Mouse (Mus musculus) embryonic facial prominence, embryonic 12.5 days (tissue): Measurements from ENCODE around the gene Matn1. TPM values are rescaled to one million over a fixed set of nuclear protein-coding genes. Genes with fewer than 3 reads are reported as not detected.

Experiments used
- ATAC-seq: fragments of 200-750 bp; cut with Nextera tagmentation; 2 replicates; pipeline ENCODE4 v1.8.0; 2017; ENCODE audit not compliant: insufficient number of reproducible peaks, insufficient read depth, low FRiP score, low TSS enrichment
- H3K27ac ChIP-seq: fragments of 300-500 bp; sonication (generic); 2 replicates; pipeline ENCODE4 v1.5.1; 2016; ENCODE audit warnings: mild to moderate bottlenecking
- H3K27me3 ChIP-seq: fragments of 300-500 bp; sonication (generic); 2 replicates; pipeline ENCODE4 v1.6.1; 2016; ENCODE audit warnings: mild to moderate bottlenecking, moderate library complexity
- H3K36me3 ChIP-seq: fragments of 300-500 bp; sonication (generic); 2 replicates; pipeline ENCODE4 v1.6.1; 2016; ENCODE audit warnings: mild to moderate bottlenecking
- H3K4me1 ChIP-seq: fragments of 300-500 bp; sonication (generic); 2 replicates; pipeline ENCODE4 v1.6.1; 2016
- H3K4me2 ChIP-seq: fragments of 300-500 bp; sonication (generic); replicated peaks from 2 replicates; pipeline ENCODE4 v1.6.1; 2016; ENCODE audit warnings: mild to moderate bottlenecking, moderate library complexity
- H3K4me3 ChIP-seq: fragments of 300-500 bp; sonication (generic); 2 replicates; pipeline ENCODE4 v1.5.1; 2016; ENCODE audit warnings: mild to moderate bottlenecking
- H3K9ac ChIP-seq: fragments of 300-500 bp; sonication (generic); 2 replicates; pipeline ENCODE4 v1.6.1; 2016; ENCODE audit warnings: mild to moderate bottlenecking, moderate library complexity
- H3K9me3 ChIP-seq: fragments of 300-500 bp; sonication (generic); 2 replicates; pipeline ENCODE4 v1.6.1; 2016; ENCODE audit warnings: mild to moderate bottlenecking, moderate library complexity
- WGBS: fragments of 180-500 bp; shearing (Covaris S2); methylation state at CpG from one replicate; pipeline ENCODE4 v1.1.7; 2016; 5-methylcytosine and 5-hydroxymethylcytosine counted together
- polyA plus RNA-seq: library from polyadenylated mRNA; unstranded; fragments of >200 nt; fragmentation: Nextera tagmentation; extraction: Ambion mirVana; gene quantifications from 2 replicates; pipeline ENCODE4 v1.2.1, GENCODE M21; 2016

The Matn1 gene
- polyA plus RNA-seq, 1 experiment from 2014 or later: 4.2 TPM

- no peak for ATAC-seq
- no peaks in the 10 kb centered on the region for H3K27me3 ChIP-seq
- no peaks in the 10 kb centered on the region for H3K9me3 ChIP-seq
- H3K9ac ChIP-seq: no peak overlapping the region
- H3K27ac ChIP-seq: no peak overlapping the region
- no peaks in the 10 kb centered on the region for H3K36me3 ChIP-seq
- H3K4me1 ChIP-seq: peaks cover 5% of the 10 kb centered on the region; the same call in 1 of the 2 replicates
- H3K4me3 ChIP-seq: no peak overlapping the region
- WGBS: 64% methylated on average over 9 of the region's 9 CpGs
- no peak overlapping the region for H3K4me2 ChIP-seq
Measured at GRCm38 (mm10) chr4:130989146-130989545, 45.0 kb downstream of the Matn1 start.

GRCm38 (mm10) chr4:130990966-130991365 is 46.8 kb downstream of the Matn1 start:
- no peak for ATAC-seq
- no peak overlapping the region for H3K4me3 ChIP-seq
- no peak overlapping the region for H3K27ac ChIP-seq
- no peak overlapping the region for H3K9ac ChIP-seq
- H3K36me3 ChIP-seq: no peaks in the 10 kb centered on the region
- H3K27me3 ChIP-seq: no peaks in the 10 kb centered on the region
- peaks cover 9% of the 10 kb centered on the region; the same call in 1 of the 2 replicates for H3K9me3 ChIP-seq
- H3K4me1 ChIP-seq: peaks cover 5% of the 10 kb centered on the region; the same call in 1 of the 2 replicates
- H3K4me2 ChIP-seq: no peak overlapping the region
- 92% methylated on average over 5 of the region's 5 CpGs for WGBS

GRCm38 (mm10) chr4:130994556-130994955 is 50.4 kb downstream of the Matn1 start:
- no peaks in the 10 kb centered on the region for H3K4me1 ChIP-seq
- WGBS: 82% methylated on average over 8 of the region's 8 CpGs

DNA sequence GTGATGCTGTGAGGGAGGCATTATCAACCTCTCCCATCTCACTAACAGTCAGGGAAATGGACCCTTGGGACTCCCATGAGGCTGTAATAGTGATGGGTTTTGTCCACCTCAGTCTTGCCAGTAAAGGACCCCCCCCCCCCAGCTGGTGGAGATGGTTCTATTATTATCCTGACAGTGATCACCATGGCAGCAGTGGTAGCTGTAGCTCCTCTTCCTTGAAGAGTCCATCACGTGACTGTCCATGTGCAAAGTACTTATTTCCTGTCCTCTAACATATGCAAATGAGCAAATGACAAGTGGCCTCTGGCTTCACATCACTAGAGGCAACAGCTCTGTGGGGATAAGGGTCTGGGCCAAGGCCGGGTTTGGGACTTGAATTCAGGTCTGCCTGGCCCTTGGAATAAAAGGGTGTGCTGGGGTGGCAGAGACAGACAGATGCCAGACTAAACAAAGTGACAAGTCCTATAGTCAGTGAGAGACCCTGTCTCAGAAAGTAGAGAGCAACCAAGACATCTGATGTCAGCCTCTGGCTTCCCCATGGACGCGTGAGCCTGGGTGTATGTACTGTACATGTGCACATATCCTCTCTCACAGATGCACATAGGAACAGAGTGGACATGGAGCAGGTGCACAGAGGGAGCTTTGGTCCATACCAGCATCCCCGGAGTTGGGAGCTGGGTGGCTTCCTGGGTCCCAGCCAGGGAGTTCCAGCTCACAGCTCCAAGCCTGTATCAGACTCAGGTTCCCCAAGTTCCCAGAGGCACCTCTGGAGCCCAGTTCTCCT is 55.8 kb downstream of the Matn1 start:
- no peak for ATAC-seq
- H3K4me1 ChIP-seq: no peaks in the 10 kb centered on the region
- no peaks in the 10 kb centered on the region for H3K27me3 ChIP-seq
- 76% methylated on average over 5 of the region's 5 CpGs for WGBS
- H3K36me3 ChIP-seq: no peaks in the 10 kb centered on the region
- H3K9ac ChIP-seq: no peak overlapping the region
- no peak overlapping the region for H3K4me2 ChIP-seq
- H3K9me3 ChIP-seq: peaks cover 9% of the 10 kb centered on the region; the same call in 1 of the 2 replicates
- H3K4me3 ChIP-seq: no peak overlapping the region
- H3K27ac ChIP-seq: no peak overlapping the region

More at GRCm38 (mm10) chr4:130994556-130994955, 50.4 kb downstream of the Matn1 start:
- Histone ChIP-seq H3K27me3 (no peaks in the 10 kb centered on the region), H3K36me3 (no peaks in the 10 kb centered on the region), H3K4me2 (no peak overlapping the region), H3K27ac (no peak overlapping the region), H3K9me3 (peaks cover 9% of the 10 kb centered on the region; the same call in 1 of the 2 replicates), H3K4me3 (no peak overlapping the region), H3K9ac (no peak overlapping the region)
- no peak for ATAC-seq

- H3K9me3 ChIP-seq: peaks cover 2% of the 10 kb centered on the region; the same call in 1 of the 2 replicates
- H3K36me3 ChIP-seq: no peaks in the 10 kb centered on the region
- H3K27ac ChIP-seq: no peak overlapping the region
- 82% methylated on average over 15 of the region's 15 CpGs for WGBS
- no peaks in the 10 kb centered on the region for H3K4me1 ChIP-seq
- ATAC-seq: no peak
- no peak overlapping the region for H3K4me3 ChIP-seq
- no peak overlapping the region for H3K9ac ChIP-seq
- H3K4me2 ChIP-seq: no peak overlapping the region
- no peaks in the 10 kb centered on the region for H3K27me3 ChIP-seq
Measured at GRCm38 (mm10) chr4:131000614-131001178, 56.5 kb downstream of the Matn1 start.

Other genes starting within 250 kb of the Matn1 start
- 39.9 and 41.1 TPM in 2 replicates for gene Sdc3, start 151.8 kb upstream of the Matn1 start, polyA plus RNA-seq
- gene Laptm5, start 31.3 kb upstream of the Matn1 start, polyA plus RNA-seq: 19.5 and 21.7 TPM in 2 replicates